Mouse (Mus musculus) myocyte (in vitro differentiated cells): ENCODE results near the gene Gfi1.

ENCODE experiments used
- CEBPB ChIP-seq: IDR thresholded peaks from 2 replicates; pipeline ENCODE4 v1.6.1; 2011; ENCODE audit warnings: mild to moderate bottlenecking, moderate library complexity; ENCODE audit not compliant: poor library complexity, insufficient read depth, severe bottlenecking
- E2F4 ChIP-seq: IDR thresholded peaks from one replicate; pipeline ENCODE4 v1.6.1; 2011; ENCODE audit warnings: mild to moderate bottlenecking, control low read depth, moderate library complexity; ENCODE audit not compliant: insufficient read depth
- MAX ChIP-seq: IDR thresholded peaks from one replicate; pipeline ENCODE4 v1.6.1; 2011; ENCODE audit warnings: low read depth, mild to moderate bottlenecking, control low read depth
- MYOD1 ChIP-seq, 3 experiments: IDR thresholded peaks; one replicate each; pipeline ENCODE4 v1.6.1; 2011; ENCODE audit warnings: control low read depth in 2 of 3, low read depth in 2 of 3, mild to moderate bottlenecking in 2 of 3, moderate library complexity in 1 of 3; ENCODE audit not compliant: insufficient read length in 2 of 3, control insufficient read depth in 1 of 3
- MYOG ChIP-seq, 3 experiments: IDR thresholded peaks; one replicate each; pipeline ENCODE4 v1.6.1; 2011; ENCODE audit warnings: control low read depth in 2 of 3, low read depth in 2 of 3, mild to moderate bottlenecking in 2 of 3; ENCODE audit not compliant: insufficient read length in 2 of 3, control insufficient read depth in 1 of 3, insufficient read depth in 1 of 3
- POLR2A ChIP-seq: IDR thresholded peaks from one replicate; pipeline ENCODE4 v1.6.1; 2011; ENCODE audit warnings: low read depth, mild to moderate bottlenecking, control low read depth, moderate library complexity; ENCODE audit not compliant: insufficient read length
- REST ChIP-seq: IDR thresholded peaks from one replicate; pipeline ENCODE4 v1.6.1; 2011; ENCODE audit warnings: mild to moderate bottlenecking, control low read depth, moderate library complexity; ENCODE audit not compliant: insufficient read depth, insufficient read length
- TCF12 ChIP-seq: IDR thresholded peaks from one replicate; pipeline ENCODE4 v1.6.1; 2011; ENCODE audit warnings: mild to moderate bottlenecking, control low read depth; ENCODE audit not compliant: poor library complexity, insufficient read depth, severe bottlenecking
- TCF3 ChIP-seq: IDR thresholded peaks from one replicate; pipeline ENCODE4 v1.6.1; 2011; ENCODE audit warnings: low read depth, control low read depth; ENCODE audit not compliant: insufficient read length
- USF1 ChIP-seq: IDR thresholded peaks from one replicate; pipeline ENCODE4 v1.6.1; 2011; ENCODE audit warnings: low read depth, mild to moderate bottlenecking, control low read depth, moderate library complexity

GRCm38 (mm10) chr5:107687161-107687560 is 38.7 kb downstream of the Gfi1 start:
- TF ChIP-seq POLR2A (no peak), USF1 (no peak), MAX (no peak), CEBPB (no peak), E2F4 (no peak), TCF12 (no peak), REST (no peak), MYOD1 (IDR thresholded peaks at IDR 0.05; ENCODE audit: control insufficient read depth in 1 of 3, insufficient read length in 2 of 3, low read depth in 2 of 3) (no peak), MYOG (IDR thresholded peaks at IDR 0.05; ENCODE audit: control insufficient read depth in 1 of 3, insufficient read depth in 1 of 3, insufficient read length in 2 of 3, low read depth in 2 of 3) (no peak), TCF3 (no peak)
